Mouse (Mus musculus) urinary bladder, postnatal 36 days (tissue): ENCODE measurements around the gene Tnrc18.

Experiments
- DNase-seq, 2 experiments: peaks; one replicate each; pipeline ENCODE4 v3.0.0; 2022; ENCODE audit warnings: low spot score in 2 of 2, mixed read lengths in 1 of 2

Gene Tnrc18

GRCm38 (mm10) chr5:142724265-142724664 lies 93.2 kb downstream of the Tnrc18 start:
- DNase-seq: no peak

- DNase-seq: peak; percentile 35 to 54
These were observed 93.8 kb downstream of the Tnrc18 start for GRCm38 (mm10) chr5:142723520-142724133.

- DNase-seq: no peak
These were observed 97.6 kb downstream of the Tnrc18 start for GRCm38 (mm10) chr5:142719897-142720296.

GRCm38 (mm10) chr5:142718486-142718885 lies 99.0 kb downstream of the Tnrc18 start:
- no peak for DNase-seq

- DNase-seq: peak; percentile 56 to 83
These were observed 99.4 kb downstream of the Tnrc18 start for GRCm38 (mm10) chr5:142718037-142718436.

GRCm38 (mm10) chr5:142716056-142716455 lies 101.4 kb downstream of the Tnrc18 start:
- DNase-seq: no peak

GRCm38 (mm10) chr5:142715059-142715458 lies 102.4 kb downstream of the Tnrc18 start:
- DNase-seq: no peak

GRCm38 (mm10) chr5:142713966-142714365 lies 103.5 kb downstream of the Tnrc18 start:
- no peak for DNase-seq

GRCm38 (mm10) chr5:142712373-142712772 lies 105.1 kb downstream of the Tnrc18 start:
- no peak for DNase-seq

- DNase-seq: no peak
These were observed 108.0 kb downstream of the Tnrc18 start for GRCm38 (mm10) chr5:142709436-142709835.

- DNase-seq: no peak
These were observed 109.8 kb downstream of the Tnrc18 start for GRCm38 (mm10) chr5:142707709-142708108.

GRCm38 (mm10) chr5:142703569-142703968 lies 113.9 kb downstream of the Tnrc18 start:
- no peak for DNase-seq

- no peak for DNase-seq
These were observed 114.8 kb downstream of the Tnrc18 start for GRCm38 (mm10) chr5:142702511-142703138.

GRCm38 (mm10) chr5:142701651-142702510 lies 115.6 kb downstream of the Tnrc18 start:
- no peak for DNase-seq

GRCm38 (mm10) chr5:142700842-142701589 lies 116.4 kb downstream of the Tnrc18 start:
- no peak for DNase-seq

- DNase-seq: no peak
These were observed 119.7 kb downstream of the Tnrc18 start for GRCm38 (mm10) chr5:142697742-142698141.

GRCm38 (mm10) chr5:142696865-142697264 lies 120.6 kb downstream of the Tnrc18 start:
- no peak for DNase-seq

GRCm38 (mm10) chr5:142696258-142696657 lies 121.2 kb downstream of the Tnrc18 start:
- no peak for DNase-seq

GRCm38 (mm10) chr5:142694627-142695340 lies 122.7 kb downstream of the Tnrc18 start:
- peak; percentile 24 to 38 for DNase-seq

GRCm38 (mm10) chr5:142693738-142694430 lies 123.6 kb downstream of the Tnrc18 start:
- DNase-seq: no peak
